Mouse (Mus musculus): ENCODE measurements around the gene Dnajb5. TPM values are rescaled to one million over a fixed set of nuclear protein-coding genes. Genes with fewer than 3 reads are reported as not detected.
"Not testable (repeated sequence)": the region's sequence is repeated elsewhere in the genome, so short reads cannot be mapped to it uniquely, and the experiment has no call there.

Dnajb5 gene
- polyA plus RNA-seq, 1 experiment = 32.8 TPM

- no peaks in the 10 kb centered on the region for H3K79me2 ChIP-seq (ENCODE audit: control insufficient read depth, insufficient read depth)
- no peaks in the 10 kb centered on the region for H3K36me3 ChIP-seq (ENCODE audit: control insufficient read depth, insufficient read depth)
- TF ChIP-seq USF1 (IDR thresholded peaks at IDR 0.05; ENCODE audit: low read depth) (no peak), MAX (IDR thresholded peaks at IDR 0.05; ENCODE audit: low read depth) (no peak), TCF3 (IDR thresholded peaks at IDR 0.05; ENCODE audit: insufficient read length, low read depth) (no peak), REST (IDR thresholded peaks at IDR 0.05; ENCODE audit: insufficient read depth, insufficient read length) (no peak), MYOG (IDR thresholded peaks at IDR 0.05; ENCODE audit: control insufficient read depth in 1 of 3, insufficient read depth in 1 of 3, insufficient read length in 2 of 3, low read depth in 2 of 3) (no peak), CEBPB (IDR thresholded peaks at IDR 0.05; ENCODE audit: insufficient read depth, poor library complexity, severe bottlenecking) (no peak), POLR2AphosphoS2 (IDR thresholded peaks at IDR 0.05; ENCODE audit: insufficient read length, low read depth) (no peak), POLR2A (IDR thresholded peaks at IDR 0.05; ENCODE audit: insufficient read length, low read depth) (no peak), E2F4 (IDR thresholded peaks at IDR 0.05; ENCODE audit: insufficient read depth) (no peak), MYOD1 (IDR thresholded peaks at IDR 0.05; ENCODE audit: control insufficient read depth in 1 of 3, insufficient read length in 2 of 3, low read depth in 2 of 3) (no peak)
- no peak overlapping the region for H3K4me3 ChIP-seq
- no peak overlapping the region for H3ac ChIP-seq (ENCODE audit: control insufficient read depth, insufficient read length)
- H3K27me3 ChIP-seq (ENCODE audit: control insufficient read depth, insufficient read depth, insufficient read length) = no peaks in the 10 kb centered on the region
- H3K4me2 ChIP-seq (ENCODE audit: low read depth) = no peak overlapping the region
These were observed 24.3 kb downstream of the Dnajb5 start for GRCm38 (mm10) chr4:42973868-42974267.

DNA sequence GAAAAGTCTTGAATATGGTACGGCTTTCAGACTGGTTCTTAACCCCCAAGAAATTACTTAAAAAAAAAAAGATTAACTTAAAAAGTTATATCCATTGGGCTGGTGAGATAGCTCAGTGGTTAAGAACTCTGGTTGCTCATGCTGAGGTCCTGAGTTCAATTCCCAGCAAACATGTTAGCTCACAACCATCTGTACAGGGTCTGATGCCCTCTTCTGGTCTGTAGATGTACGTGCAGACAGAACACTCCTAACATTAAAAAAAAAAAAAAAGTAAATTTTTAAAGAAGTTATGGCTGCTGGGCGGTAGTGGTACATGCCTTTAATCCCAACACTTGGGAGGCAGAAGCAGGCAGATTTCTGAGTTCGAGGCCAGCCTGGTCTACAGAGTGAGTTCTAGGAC, 28.4 kb downstream of the Dnajb5 start:
- Histone ChIP-seq H3K27me3 (ENCODE audit: control insufficient read depth, insufficient read depth, insufficient read length) (no peaks in the 10 kb centered on the region), H3K4me2 (ENCODE audit: low read depth) (no peak overlapping the region), H3K4me3 (no peak overlapping the region), H3ac (ENCODE audit: control insufficient read depth, insufficient read length) (no peak overlapping the region), H3K36me3 (ENCODE audit: control insufficient read depth, insufficient read depth) (peaks cover 9% of the 10 kb centered on the region), H3K79me2 (ENCODE audit: control insufficient read depth, insufficient read depth) (no peaks in the 10 kb centered on the region)
- TF ChIP-seq POLR2AphosphoS2 (IDR thresholded peaks at IDR 0.05; ENCODE audit: insufficient read length, low read depth) = no peak
- no peak for TF ChIP-seq MYOG (IDR thresholded peaks at IDR 0.05; ENCODE audit: control insufficient read depth in 1 of 3, insufficient read depth in 1 of 3, insufficient read length in 2 of 3, low read depth in 2 of 3)
- no peak for TF ChIP-seq USF1 (IDR thresholded peaks at IDR 0.05; ENCODE audit: low read depth)
- TF ChIP-seq TCF12 (IDR thresholded peaks at IDR 0.05; ENCODE audit: insufficient read depth, poor library complexity, severe bottlenecking) = no peak
- no peak for TF ChIP-seq TCF3 (IDR thresholded peaks at IDR 0.05; ENCODE audit: insufficient read length, low read depth)
- TF ChIP-seq POLR2A (IDR thresholded peaks at IDR 0.05; ENCODE audit: insufficient read length, low read depth) = no peak
- no peak for TF ChIP-seq MAX (IDR thresholded peaks at IDR 0.05; ENCODE audit: low read depth)
- no peak for TF ChIP-seq CEBPB (IDR thresholded peaks at IDR 0.05; ENCODE audit: insufficient read depth, poor library complexity, severe bottlenecking)
- no peak for TF ChIP-seq REST (IDR thresholded peaks at IDR 0.05; ENCODE audit: insufficient read depth, insufficient read length)
- no peak for TF ChIP-seq SRF (IDR thresholded peaks at IDR 0.05; ENCODE audit: control insufficient read depth, insufficient read length, low read depth)
- no peak for TF ChIP-seq E2F4 (IDR thresholded peaks at IDR 0.05; ENCODE audit: insufficient read depth)
- no peak for TF ChIP-seq MYOD1 (IDR thresholded peaks at IDR 0.05; ENCODE audit: control insufficient read depth in 1 of 3, insufficient read length in 2 of 3, low read depth in 2 of 3)

- H3ac ChIP-seq (ENCODE audit: control insufficient read depth, insufficient read length); H3K27me3 ChIP-seq (ENCODE audit: control insufficient read depth, insufficient read depth, insufficient read length); H3K4me3 ChIP-seq; H3K79me2 ChIP-seq (ENCODE audit: control insufficient read depth, insufficient read depth); H3K4me2 ChIP-seq (ENCODE audit: low read depth): not testable (repeated sequence)
- peaks cover 32% of the 10 kb centered on the region for H3K36me3 ChIP-seq (ENCODE audit: control insufficient read depth, insufficient read depth)
These were observed 30.9 kb downstream of the Dnajb5 start for GRCm38 (mm10) chr4:42980467-42980866.

GRCm38 (mm10) chr4:42988296-42988695, 38.7 kb downstream of the Dnajb5 start:
- Histone ChIP-seq H3K4me3 (no peak overlapping the region), H3K79me2 (ENCODE audit: control insufficient read depth, insufficient read depth) (peaks cover 9% of the 10 kb centered on the region), H3ac (ENCODE audit: control insufficient read depth, insufficient read length) (no peak overlapping the region), H3K27me3 (ENCODE audit: control insufficient read depth, insufficient read depth, insufficient read length) (no peaks in the 10 kb centered on the region), H3K4me2 (ENCODE audit: low read depth) (no peak overlapping the region), H3K36me3 (ENCODE audit: control insufficient read depth, insufficient read depth) (peaks cover 88% of the 10 kb centered on the region)
- TF ChIP-seq TCF3 (IDR thresholded peaks at IDR 0.05; ENCODE audit: insufficient read length, low read depth) (no peak), MYOG (IDR thresholded peaks at IDR 0.05; ENCODE audit: control insufficient read depth in 1 of 3, insufficient read depth in 1 of 3, insufficient read length in 2 of 3, low read depth in 2 of 3) (no peak), TCF12 (IDR thresholded peaks at IDR 0.05; ENCODE audit: insufficient read depth, poor library complexity, severe bottlenecking) (no peak), MAX (IDR thresholded peaks at IDR 0.05; ENCODE audit: low read depth) (no peak), CEBPB (IDR thresholded peaks at IDR 0.05; ENCODE audit: insufficient read depth, poor library complexity, severe bottlenecking) (no peak), USF1 (IDR thresholded peaks at IDR 0.05; ENCODE audit: low read depth) (no peak), POLR2AphosphoS2 (IDR thresholded peaks at IDR 0.05; ENCODE audit: insufficient read length, low read depth) (no peak), POLR2A (IDR thresholded peaks at IDR 0.05; ENCODE audit: insufficient read length, low read depth) (no peak), SRF (IDR thresholded peaks at IDR 0.05; ENCODE audit: control insufficient read depth, insufficient read length, low read depth) (no peak), REST (IDR thresholded peaks at IDR 0.05; ENCODE audit: insufficient read depth, insufficient read length) (no peak)

- H3K36me3 ChIP-seq (ENCODE audit: control insufficient read depth, insufficient read depth) = peaks cover 36% of the 10 kb centered on the region
- peak overlapping the region; percentile 76 for H3K4me2 ChIP-seq (ENCODE audit: low read depth)
- no peak overlapping the region for H3ac ChIP-seq (ENCODE audit: control insufficient read depth, insufficient read length)
- no peaks in the 10 kb centered on the region for H3K27me3 ChIP-seq (ENCODE audit: control insufficient read depth, insufficient read depth, insufficient read length)
- peaks cover 66% of the 10 kb centered on the region for H3K79me2 ChIP-seq (ENCODE audit: control insufficient read depth, insufficient read depth)
- no peak for TF ChIP-seq SRF (IDR thresholded peaks at IDR 0.05; ENCODE audit: control insufficient read depth, insufficient read length, low read depth)
- no peak for TF ChIP-seq POLR2AphosphoS2 (IDR thresholded peaks at IDR 0.05; ENCODE audit: insufficient read length, low read depth)
- TF ChIP-seq CEBPB (IDR thresholded peaks at IDR 0.05; ENCODE audit: insufficient read depth, poor library complexity, severe bottlenecking) = no peak
- no peak for TF ChIP-seq USF1 (IDR thresholded peaks at IDR 0.05; ENCODE audit: low read depth)
- TF ChIP-seq POLR2A (IDR thresholded peaks at IDR 0.05; ENCODE audit: insufficient read length, low read depth) = no peak
- no peak for TF ChIP-seq REST (IDR thresholded peaks at IDR 0.05; ENCODE audit: insufficient read depth, insufficient read length)
- TF ChIP-seq MAX (IDR thresholded peaks at IDR 0.05; ENCODE audit: low read depth) = no peak
- TF ChIP-seq MYOD1 (IDR thresholded peaks at IDR 0.05; ENCODE audit: control insufficient read depth in 1 of 3, insufficient read length in 2 of 3, low read depth in 2 of 3) = no peak
- no peak for TF ChIP-seq TCF12 (IDR thresholded peaks at IDR 0.05; ENCODE audit: insufficient read depth, poor library complexity, severe bottlenecking)
- no peak for TF ChIP-seq MYOG (IDR thresholded peaks at IDR 0.05; ENCODE audit: control insufficient read depth in 1 of 3, insufficient read depth in 1 of 3, insufficient read length in 2 of 3, low read depth in 2 of 3)
- TF ChIP-seq E2F4 (IDR thresholded peaks at IDR 0.05; ENCODE audit: insufficient read depth) = no peak
- no peak for TF ChIP-seq TCF3 (IDR thresholded peaks at IDR 0.05; ENCODE audit: insufficient read length, low read depth)
- peak overlapping the region; percentile 43 for H3K4me3 ChIP-seq
These were observed 48.4 kb downstream of the Dnajb5 start for GRCm38 (mm10) chr4:42998022-42998421.

All from myocyte (in vitro differentiated cells).